Mouse (Mus musculus): ENCODE measurements around the gene Cct5. TPM values are rescaled to one million over a fixed set of nuclear protein-coding genes. Genes with fewer than 3 reads are reported as not detected.
A peak's percentile ranks its signal among the peaks of the same experiment; 100 is the strongest.

Cct5 gene
- polyA plus RNA-seq, 1 experiment from 2014 or later = 521 TPM

GRCm38 (mm10) chr15:31629556-31629955 is 28.0 kb upstream of the Cct5 start:
- no peak for ATAC-seq (ENCODE audit: low FRiP score)
- Histone ChIP-seq H3K9me3 (ENCODE audit: control insufficient read depth, low read length) (peaks cover 5% of the 10 kb centered on the region; the same call in 1 of the 2 replicates), H3K27me3 (ENCODE audit: control insufficient read depth, insufficient read depth, low read length) (no peaks in the 10 kb centered on the region), H3K4me1 (replicated peaks; ENCODE audit: control insufficient read depth, insufficient read depth, low read length) (peaks cover 12% of the 10 kb centered on the region; the same call in 1 of the 2 replicates), H3K36me3 (replicated peaks; ENCODE audit: control insufficient read depth, insufficient read depth) (no peaks in the 10 kb centered on the region), H3K9ac (no peak overlapping the region), H3K27ac (no peak overlapping the region), H3K4me2 (replicated peaks) (no peak overlapping the region), H3K4me3 (replicated peaks; ENCODE audit: low read length) (no peak overlapping the region)
- 92% methylated on average over 3 of the region's 3 CpGs for WGBS
- no peak for DNase-seq (ENCODE audit: low spot score)

- no peak for DNase-seq (ENCODE audit: low spot score)
- no peak overlapping the region for H3K4me2 ChIP-seq (replicated peaks)
- no peaks in the 10 kb centered on the region for H3K27me3 ChIP-seq (ENCODE audit: control insufficient read depth, insufficient read depth, low read length)
- H3K9ac ChIP-seq = no peak overlapping the region
- H3K9me3 ChIP-seq (ENCODE audit: control insufficient read depth, low read length) = no peaks in the 10 kb centered on the region
- ATAC-seq (ENCODE audit: low FRiP score) = no peak
- WGBS = 53% methylated on average over 10 of the region's 10 CpGs
- H3K27ac ChIP-seq = no peak overlapping the region
- peaks cover 12% of the 10 kb centered on the region; the same call in 1 of the 2 replicates for H3K4me1 ChIP-seq (replicated peaks; ENCODE audit: control insufficient read depth, insufficient read depth, low read length)
- H3K36me3 ChIP-seq (replicated peaks; ENCODE audit: control insufficient read depth, insufficient read depth) = no peaks in the 10 kb centered on the region
- H3K4me3 ChIP-seq (replicated peaks; ENCODE audit: low read length) = no peak overlapping the region
These were observed 26.6 kb upstream of the Cct5 start for GRCm38 (mm10) chr15:31628180-31628579.

GRCm38 (mm10) chr15:31627277-31628154 is 25.9 kb upstream of the Cct5 start:
- Histone ChIP-seq H3K27ac (peak overlapping the region; percentile 52), H3K4me1 (replicated peaks; ENCODE audit: control insufficient read depth, insufficient read depth, low read length) (peaks cover 12% of the 10 kb centered on the region; the same call in 1 of the 2 replicates), H3K27me3 (ENCODE audit: control insufficient read depth, insufficient read depth, low read length) (no peaks in the 10 kb centered on the region), H3K4me2 (replicated peaks) (no peak overlapping the region), H3K36me3 (replicated peaks; ENCODE audit: control insufficient read depth, insufficient read depth) (no peaks in the 10 kb centered on the region), H3K9ac (0 out of 2 replicates have a peak overlapping the region, but pooled peaks have one; percentile 5), H3K9me3 (ENCODE audit: control insufficient read depth, low read length) (no peaks in the 10 kb centered on the region), H3K4me3 (replicated peaks; ENCODE audit: low read length) (no peak overlapping the region)
- no peak for ATAC-seq (ENCODE audit: low FRiP score)
- no peak for DNase-seq (ENCODE audit: low spot score)
- WGBS = 46% methylated on average over 12 of the region's 12 CpGs

DNA sequence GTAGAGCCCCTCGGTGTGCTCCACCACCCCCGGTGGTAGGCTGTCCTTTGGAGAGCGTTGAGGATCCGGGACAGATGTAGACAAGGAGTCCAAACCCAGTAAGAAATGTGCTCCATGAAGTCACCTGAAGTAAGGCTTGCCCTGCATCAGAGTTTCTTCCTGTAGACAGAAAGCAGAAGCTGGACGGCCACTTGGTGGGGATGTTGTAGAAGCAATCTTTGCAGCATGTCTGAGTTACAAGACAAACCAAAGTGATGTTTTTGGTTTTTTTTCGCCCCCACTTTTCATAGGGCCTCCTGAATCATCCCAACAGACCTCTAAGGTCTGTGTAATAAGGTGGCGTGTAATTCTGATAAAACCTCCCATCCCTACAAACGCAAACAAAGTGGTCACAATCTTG is 17.9 kb upstream of the Cct5 start:
- Histone ChIP-seq H3K9ac (no peak overlapping the region), H3K4me3 (replicated peaks; ENCODE audit: low read length) (no peak overlapping the region), H3K27ac (no peak overlapping the region), H3K9me3 (ENCODE audit: control insufficient read depth, low read length) (no peaks in the 10 kb centered on the region), H3K36me3 (replicated peaks; ENCODE audit: control insufficient read depth, insufficient read depth) (peaks cover 25% of the 10 kb centered on the region), H3K4me2 (replicated peaks) (no peak overlapping the region), H3K27me3 (ENCODE audit: control insufficient read depth, insufficient read depth, low read length) (no peaks in the 10 kb centered on the region), H3K4me1 (replicated peaks; ENCODE audit: control insufficient read depth, insufficient read depth, low read length) (no peaks in the 10 kb centered on the region)
- DNase-seq (ENCODE audit: low spot score) (no peak), ATAC-seq (ENCODE audit: low FRiP score) (no peak)
- WGBS = 97% methylated on average over 8 of the region's 8 CpGs

DNA sequence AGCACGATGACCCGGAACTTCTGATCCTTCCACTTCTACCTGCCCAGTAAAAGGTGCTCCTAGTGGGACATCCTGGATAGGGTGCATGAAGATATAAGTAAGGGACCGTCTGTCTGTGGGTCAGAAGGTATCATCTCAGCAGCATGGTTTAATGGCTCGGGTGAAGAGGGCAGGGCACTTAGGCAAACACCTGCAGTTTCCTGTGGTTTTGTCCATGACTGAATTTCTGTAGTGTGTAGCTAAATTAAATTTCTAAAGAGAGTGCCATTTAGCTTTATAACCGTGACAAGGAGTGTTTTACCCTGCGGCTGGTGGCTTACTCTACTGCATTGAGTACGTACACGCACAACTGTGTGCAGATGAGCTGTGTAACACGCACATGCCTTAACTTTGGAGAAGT is 15.7 kb upstream of the Cct5 start:
- ATAC-seq (ENCODE audit: low FRiP score) (no peak), DNase-seq (ENCODE audit: low spot score) (no peak)
- H3K27me3 ChIP-seq (ENCODE audit: control insufficient read depth, insufficient read depth, low read length) = no peaks in the 10 kb centered on the region
- H3K27ac ChIP-seq = no peak overlapping the region
- 92% methylated on average over 9 of the region's 9 CpGs for WGBS
- H3K4me2 ChIP-seq (replicated peaks) = no peak overlapping the region
- no peak overlapping the region for H3K4me3 ChIP-seq (replicated peaks; ENCODE audit: low read length)
- no peak overlapping the region for H3K9ac ChIP-seq
- no peaks in the 10 kb centered on the region for H3K9me3 ChIP-seq (ENCODE audit: control insufficient read depth, low read length)
- peaks cover 25% of the 10 kb centered on the region for H3K36me3 ChIP-seq (replicated peaks; ENCODE audit: control insufficient read depth, insufficient read depth)
- H3K4me1 ChIP-seq (replicated peaks; ENCODE audit: control insufficient read depth, insufficient read depth, low read length) = no peaks in the 10 kb centered on the region

- H3K4me3 ChIP-seq (replicated peaks; ENCODE audit: low read length) = no peak overlapping the region
- 93% methylated on average over 2 of the region's 2 CpGs for WGBS
- no peak overlapping the region for H3K27ac ChIP-seq
- no peaks in the 10 kb centered on the region for H3K4me1 ChIP-seq (replicated peaks; ENCODE audit: control insufficient read depth, insufficient read depth, low read length)
- H3K4me2 ChIP-seq (replicated peaks) = no peak overlapping the region
- H3K9ac ChIP-seq = no peak overlapping the region
- DNase-seq (ENCODE audit: low spot score) (no peak), ATAC-seq (ENCODE audit: low FRiP score) (no peak)
- H3K36me3 ChIP-seq (replicated peaks; ENCODE audit: control insufficient read depth, insufficient read depth) = peaks cover 25% of the 10 kb centered on the region
- no peaks in the 10 kb centered on the region for H3K9me3 ChIP-seq (ENCODE audit: control insufficient read depth, low read length)
- H3K27me3 ChIP-seq (ENCODE audit: control insufficient read depth, insufficient read depth, low read length) = no peaks in the 10 kb centered on the region
These were observed 13.1 kb upstream of the Cct5 start for GRCm38 (mm10) chr15:31614666-31615065.

DNA sequence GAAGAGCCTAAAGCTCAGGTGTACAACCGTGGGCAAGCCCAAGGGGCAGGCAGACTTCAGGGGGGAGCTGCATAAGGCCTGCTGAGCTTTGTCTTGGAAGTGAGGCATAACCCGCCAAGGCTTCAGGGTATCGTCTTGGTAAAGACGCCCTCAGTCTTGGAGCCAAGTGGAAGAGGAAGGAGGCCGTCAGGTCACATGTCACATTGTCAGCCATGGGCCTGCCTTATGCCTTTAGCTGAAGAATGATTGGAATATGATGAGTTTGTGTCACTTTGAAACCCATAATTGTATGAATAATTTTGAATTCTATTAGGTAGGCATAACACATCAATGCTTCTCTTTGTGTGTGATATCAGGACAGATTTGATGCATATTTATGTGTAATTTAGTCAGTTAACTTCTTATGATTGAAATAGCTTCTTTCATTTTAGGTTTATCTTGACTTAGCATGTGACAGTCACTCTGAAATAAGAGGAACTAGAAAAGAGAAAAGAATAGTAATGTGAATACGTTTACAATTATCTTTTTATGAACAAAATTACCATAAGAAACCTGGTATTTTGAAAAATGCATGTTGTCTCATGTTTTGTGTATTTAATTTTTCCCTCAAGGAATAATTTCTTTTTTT is 12.3 kb upstream of the Cct5 start:
- no peak overlapping the region for H3K4me2 ChIP-seq (replicated peaks)
- ATAC-seq (ENCODE audit: low FRiP score) = no peak
- H3K36me3 ChIP-seq (replicated peaks; ENCODE audit: control insufficient read depth, insufficient read depth) = peaks cover 19% of the 10 kb centered on the region
- no peak overlapping the region for H3K27ac ChIP-seq
- H3K9me3 ChIP-seq (ENCODE audit: control insufficient read depth, low read length) = no peaks in the 10 kb centered on the region
- DNase-seq (ENCODE audit: low spot score) = no peak
- 87% methylated on average over 6 of the region's 6 CpGs for WGBS
- H3K4me3 ChIP-seq (replicated peaks; ENCODE audit: low read length) = no peak overlapping the region
- no peak overlapping the region for H3K9ac ChIP-seq
- no peaks in the 10 kb centered on the region for H3K27me3 ChIP-seq (ENCODE audit: control insufficient read depth, insufficient read depth, low read length)
- H3K4me1 ChIP-seq (replicated peaks; ENCODE audit: control insufficient read depth, insufficient read depth, low read length) = no peaks in the 10 kb centered on the region

DNA sequence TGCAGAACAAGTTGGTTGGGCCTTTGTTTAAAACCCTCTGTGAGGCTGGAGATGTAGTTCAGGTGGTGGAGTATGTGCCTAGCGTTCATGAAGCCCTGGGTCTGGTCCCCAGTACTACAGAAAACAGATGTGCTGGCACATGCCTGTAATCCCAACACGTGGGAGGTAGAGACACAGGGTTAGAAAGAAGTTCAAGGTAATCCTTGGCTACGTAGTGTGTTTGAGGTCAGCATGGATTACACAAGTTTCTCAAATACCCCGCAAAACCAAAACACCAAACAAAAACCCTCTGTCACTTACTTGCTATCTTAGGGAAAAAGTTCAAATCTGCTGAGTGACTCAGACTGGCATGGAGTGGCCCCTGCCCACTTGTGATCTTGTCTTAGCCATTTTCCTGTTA is 10.4 kb upstream of the Cct5 start:
- H3K36me3 ChIP-seq (replicated peaks; ENCODE audit: control insufficient read depth, insufficient read depth) = peaks cover 3% of the 10 kb centered on the region; the same call in 1 of the 2 replicates
- no peak overlapping the region for H3K27ac ChIP-seq
- H3K4me3 ChIP-seq (replicated peaks; ENCODE audit: low read length) = no peak overlapping the region
- 91% methylated on average over 4 of the region's 4 CpGs for WGBS
- no peak overlapping the region for H3K4me2 ChIP-seq (replicated peaks)
- no peak for ATAC-seq (ENCODE audit: low FRiP score)
- DNase-seq (ENCODE audit: low spot score) = no peak
- no peaks in the 10 kb centered on the region for H3K4me1 ChIP-seq (replicated peaks; ENCODE audit: control insufficient read depth, insufficient read depth, low read length)
- no peaks in the 10 kb centered on the region for H3K9me3 ChIP-seq (ENCODE audit: control insufficient read depth, low read length)
- no peak overlapping the region for H3K9ac ChIP-seq
- H3K27me3 ChIP-seq (ENCODE audit: control insufficient read depth, insufficient read depth, low read length) = no peaks in the 10 kb centered on the region

DNA sequence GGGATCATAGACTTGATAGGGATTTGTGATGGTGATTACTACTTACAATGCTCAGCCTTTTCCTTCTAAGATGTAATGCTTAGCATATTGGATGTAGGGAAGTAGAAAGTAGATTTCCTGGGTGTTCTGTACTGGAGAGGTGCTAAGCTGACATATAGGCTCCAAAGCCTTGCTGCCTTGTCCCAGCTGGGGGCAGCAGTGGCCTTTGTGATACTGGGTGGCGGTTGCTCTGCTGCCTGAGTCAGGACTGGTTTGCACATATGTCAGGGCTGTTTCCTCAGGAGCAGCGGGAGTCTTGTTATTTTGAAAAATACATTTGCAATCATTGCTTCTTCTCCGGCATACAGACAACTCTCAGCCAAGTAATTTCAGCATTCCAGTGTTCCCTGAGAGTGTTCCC is 9.4 kb upstream of the Cct5 start:
- peak; percentile 74 for ATAC-seq (ENCODE audit: low FRiP score)
- Histone ChIP-seq H3K9me3 (ENCODE audit: control insufficient read depth, low read length) (no peaks in the 10 kb centered on the region), H3K4me2 (replicated peaks) (no peak overlapping the region), H3K4me3 (replicated peaks; ENCODE audit: low read length) (no peak overlapping the region), H3K4me1 (replicated peaks; ENCODE audit: control insufficient read depth, insufficient read depth, low read length) (no peaks in the 10 kb centered on the region), H3K27ac (no peak overlapping the region), H3K27me3 (ENCODE audit: control insufficient read depth, insufficient read depth, low read length) (no peaks in the 10 kb centered on the region), H3K36me3 (replicated peaks; ENCODE audit: control insufficient read depth, insufficient read depth) (no peaks in the 10 kb centered on the region), H3K9ac (no peak overlapping the region)
- 68% methylated on average over 3 of the region's 3 CpGs for WGBS
- DNase-seq (ENCODE audit: low spot score) = peak; percentile 49
